Mouse (Mus musculus) spleen, adult 12 weeks (tissue): ENCODE results near the gene Rdm1.

Source experiments
- DNase-seq: peaks from one replicate; pipeline ENCODE4 v3.0.0; 2022; ENCODE audit warnings: low spot score

Rdm1 gene

GRCm38 (mm10) chr11:101657886-101658750 lies 31.1 kb downstream of the Rdm1 start:
- DNase-seq = peak; percentile 78

- DNase-seq = peak; percentile 58
These were observed 32.0 kb downstream of the Rdm1 start for GRCm38 (mm10) chr11:101658751-101659558.

- no peak for DNase-seq
These were observed 34.2 kb downstream of the Rdm1 start for GRCm38 (mm10) chr11:101661191-101661590.

DNA sequence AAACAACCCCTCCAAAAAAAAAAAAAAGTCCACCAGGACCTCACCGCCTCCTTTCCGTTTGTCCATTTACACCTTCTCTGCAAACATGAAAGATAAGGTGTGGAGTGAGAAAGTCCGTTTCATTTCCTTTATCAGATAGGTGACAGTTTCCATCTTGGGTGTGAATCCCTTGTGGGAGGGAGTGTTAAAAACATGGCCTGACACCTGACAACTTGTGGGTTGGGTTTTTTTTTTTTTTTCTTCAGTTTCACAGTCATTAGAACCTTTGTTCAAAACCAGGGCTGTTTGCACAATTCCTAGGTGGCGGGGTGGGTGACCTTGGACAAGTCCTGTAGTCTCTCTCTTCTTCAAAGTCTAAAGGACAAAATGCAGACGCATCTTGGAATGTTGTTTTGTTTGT lies 34.8 kb downstream of the Rdm1 start:
- no peak for DNase-seq

DNA sequence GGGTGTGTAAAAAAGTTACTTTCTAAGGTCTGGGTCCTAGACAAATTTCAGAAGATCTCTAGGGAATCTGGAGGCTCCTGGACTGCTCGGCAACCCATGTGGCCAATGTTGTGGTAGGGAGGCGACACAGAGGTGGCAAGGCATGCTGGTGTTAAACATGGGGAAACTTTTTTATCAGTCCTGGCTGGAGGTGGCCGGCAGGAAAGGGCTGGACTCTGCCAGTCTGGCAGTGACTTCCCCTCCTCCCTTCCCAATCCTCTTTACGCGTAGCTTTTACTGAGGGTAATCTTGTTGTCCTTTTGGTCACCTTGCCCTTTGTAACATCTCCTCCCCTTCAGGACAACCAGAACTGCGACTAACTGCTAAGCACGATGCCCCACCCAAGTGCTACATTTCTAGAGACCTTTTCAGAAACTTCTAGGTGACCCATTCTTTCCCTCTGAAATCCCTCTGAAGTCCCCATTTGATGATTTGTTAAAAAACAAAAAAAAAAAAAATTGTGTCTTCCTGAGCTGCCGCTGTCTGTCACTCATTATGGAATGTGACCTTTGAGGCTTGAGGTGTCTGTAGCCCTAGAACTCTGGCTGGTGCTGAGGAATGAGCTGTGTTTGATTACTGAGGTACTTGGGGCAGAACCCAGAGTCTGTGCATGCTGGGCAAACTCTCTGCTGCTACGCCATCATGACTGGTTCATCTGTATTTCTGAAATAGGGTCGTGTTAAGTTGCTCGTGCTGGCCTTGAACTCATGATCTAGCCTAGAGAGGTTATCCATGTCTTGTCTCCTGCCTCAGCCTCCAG lies 36.4 kb downstream of the Rdm1 start:
- no peak for DNase-seq

DNA sequence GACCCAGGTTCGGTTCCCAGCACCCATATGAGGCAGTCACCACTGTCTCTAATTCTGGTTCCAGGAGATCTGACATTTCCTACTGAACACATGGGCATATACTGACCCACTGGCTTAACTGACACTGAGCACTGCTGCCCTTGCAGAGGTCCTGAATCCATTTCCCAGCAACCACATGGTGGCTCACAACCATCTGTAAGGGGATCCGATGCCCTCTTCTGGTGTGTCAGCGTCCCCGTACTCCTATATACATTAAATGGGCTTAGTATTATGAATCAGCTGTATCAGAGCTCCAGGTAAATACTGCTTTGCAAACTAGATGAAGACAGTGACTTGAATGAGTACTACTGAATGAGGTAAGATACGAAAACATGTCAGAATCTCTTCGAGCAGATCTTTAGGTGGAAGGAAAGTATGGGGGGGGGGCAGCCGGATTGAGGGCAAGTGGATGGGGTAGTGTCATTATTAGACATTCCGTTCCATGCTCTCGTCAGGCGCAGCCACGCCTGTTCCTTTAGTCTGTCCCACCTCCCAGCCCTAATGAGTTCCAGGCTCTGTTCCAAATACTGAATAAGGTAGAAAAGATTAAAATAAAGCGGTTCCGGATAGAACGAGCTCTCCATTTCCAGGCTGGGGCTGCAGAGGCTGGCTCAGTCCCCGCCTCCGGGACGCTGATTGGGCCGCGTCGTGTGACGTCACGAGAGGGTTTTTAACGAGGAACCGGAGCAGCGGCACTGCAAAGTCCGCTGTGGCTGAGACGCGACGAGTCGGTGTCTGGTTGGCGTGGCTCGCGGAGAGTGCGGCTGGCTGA lies 38.0 kb downstream of the Rdm1 start, which contains the start of gene Arl4d:
Gene Arl4d, plus strand, starts transcription at position 717 of the 811 bp plus-strand sequence.
- DNase-seq = peak; percentile 87

- no peak for DNase-seq
These were observed 38.6 kb downstream of the Rdm1 start for GRCm38 (mm10) chr11:101665636-101665992.

DNA sequence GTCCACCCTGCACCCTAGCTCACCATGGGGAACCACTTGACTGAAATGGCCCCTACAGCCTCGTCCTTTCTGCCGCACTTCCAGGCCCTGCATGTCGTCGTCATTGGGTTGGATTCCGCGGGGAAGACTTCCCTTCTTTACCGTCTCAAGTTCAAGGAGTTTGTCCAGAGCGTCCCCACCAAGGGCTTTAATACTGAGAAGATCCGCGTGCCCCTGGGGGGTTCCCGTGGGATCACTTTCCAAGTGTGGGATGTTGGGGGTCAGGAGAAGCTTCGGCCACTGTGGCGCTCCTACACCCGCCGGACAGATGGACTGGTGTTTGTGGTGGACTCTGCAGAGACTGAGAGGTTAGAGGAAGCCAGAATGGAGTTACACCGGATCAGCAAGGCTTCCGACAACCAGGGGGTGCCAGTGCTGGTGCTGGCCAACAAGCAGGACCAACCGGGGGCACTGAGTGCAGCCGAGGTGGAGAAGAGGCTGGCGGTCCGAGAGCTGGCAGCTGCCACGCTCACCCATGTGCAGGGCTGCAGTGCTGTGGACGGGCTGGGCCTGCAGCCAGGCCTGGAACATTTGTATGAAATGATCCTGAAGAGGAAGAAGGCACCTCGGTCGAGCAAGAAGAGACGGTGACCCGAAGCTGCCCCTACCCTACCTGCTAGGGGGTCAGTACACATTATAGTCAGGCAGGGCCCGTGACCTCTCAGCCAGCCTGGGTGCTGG lies 39.8 kb downstream of the Rdm1 start:
- DNase-seq = no peak

DNA sequence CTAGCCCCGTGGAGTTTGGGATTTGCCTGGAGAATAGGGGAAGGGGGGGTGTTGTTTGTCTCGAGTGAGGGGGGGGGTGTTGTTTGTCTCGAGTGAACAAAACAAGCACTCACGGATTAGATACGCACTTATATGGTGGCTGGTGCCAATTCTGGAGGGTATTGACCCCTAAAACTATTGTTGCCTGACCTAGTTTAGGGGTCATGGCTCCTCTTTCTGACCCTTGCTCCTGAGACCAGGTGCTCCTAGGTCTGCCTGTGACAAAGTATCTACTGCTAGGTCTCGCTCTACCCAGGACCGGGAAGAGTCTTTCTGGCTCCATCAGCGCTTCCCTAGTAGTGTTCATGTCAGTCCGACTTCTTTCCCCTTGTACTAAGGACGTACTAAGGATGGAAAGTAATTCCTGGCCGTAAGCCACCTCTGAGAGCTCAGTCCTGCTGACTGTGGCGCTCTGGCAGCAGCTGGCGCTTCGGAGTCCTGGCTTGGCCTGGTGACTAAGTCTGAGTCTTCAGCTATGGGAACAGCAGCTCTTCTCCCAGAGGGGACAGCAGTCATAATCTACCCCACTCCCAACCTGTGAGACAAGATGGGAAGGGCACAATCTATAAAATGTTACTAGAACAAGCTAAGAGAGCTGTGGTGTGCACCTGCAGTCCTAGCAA lies 41.0 kb downstream of the Rdm1 start:
- DNase-seq = no peak

GRCm38 (mm10) chr11:101668546-101669261 lies 41.7 kb downstream of the Rdm1 start:
- no peak for DNase-seq

- DNase-seq = no peak
These were observed 43.3 kb downstream of the Rdm1 start for GRCm38 (mm10) chr11:101670334-101670733.

DNA sequence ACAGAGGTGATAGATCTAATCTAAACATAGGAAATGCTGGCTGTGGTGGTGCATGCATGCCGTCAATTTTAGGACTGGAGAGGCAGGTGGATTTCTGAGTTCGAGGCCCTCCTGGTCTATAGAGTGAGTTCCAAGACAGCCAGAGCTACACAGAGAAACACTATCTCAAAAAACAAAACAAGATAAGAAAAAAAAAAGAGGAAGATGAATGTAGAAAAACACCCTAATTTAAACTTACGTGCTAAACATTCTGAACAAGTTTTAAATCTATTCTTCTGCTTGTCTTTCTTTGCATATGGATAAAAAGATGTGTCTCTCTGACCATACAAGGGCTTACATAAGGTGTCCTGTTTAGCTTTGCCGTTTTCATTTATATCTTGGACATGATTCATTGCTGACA lies 44.3 kb downstream of the Rdm1 start:
- no peak for DNase-seq

- DNase-seq = no peak
These were observed 46.1 kb downstream of the Rdm1 start for GRCm38 (mm10) chr11:101673010-101673642.

DNA sequence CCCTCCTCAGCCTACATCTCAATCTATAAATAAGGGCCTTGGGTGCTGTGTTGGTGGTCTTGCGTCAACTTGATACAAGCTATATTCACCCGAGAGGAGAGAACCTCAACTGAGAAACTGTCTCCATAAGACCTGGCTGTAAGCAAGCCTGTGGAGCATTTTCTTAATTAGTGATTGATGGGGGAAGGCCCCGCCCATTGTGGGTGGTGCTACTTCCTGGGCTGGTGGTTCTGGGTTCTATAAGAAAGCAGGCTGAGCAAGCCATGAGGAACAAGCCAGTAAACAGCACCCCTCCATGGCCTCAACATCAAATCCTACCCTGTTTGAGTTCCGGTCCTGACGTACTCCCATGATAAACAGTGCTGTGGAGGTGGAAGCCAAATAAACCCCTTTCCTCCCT lies 47.1 kb downstream of the Rdm1 start:
- no peak for DNase-seq

GRCm38 (mm10) chr11:101675349-101675748 lies 48.4 kb downstream of the Rdm1 start:
- DNase-seq = no peak

DNA sequence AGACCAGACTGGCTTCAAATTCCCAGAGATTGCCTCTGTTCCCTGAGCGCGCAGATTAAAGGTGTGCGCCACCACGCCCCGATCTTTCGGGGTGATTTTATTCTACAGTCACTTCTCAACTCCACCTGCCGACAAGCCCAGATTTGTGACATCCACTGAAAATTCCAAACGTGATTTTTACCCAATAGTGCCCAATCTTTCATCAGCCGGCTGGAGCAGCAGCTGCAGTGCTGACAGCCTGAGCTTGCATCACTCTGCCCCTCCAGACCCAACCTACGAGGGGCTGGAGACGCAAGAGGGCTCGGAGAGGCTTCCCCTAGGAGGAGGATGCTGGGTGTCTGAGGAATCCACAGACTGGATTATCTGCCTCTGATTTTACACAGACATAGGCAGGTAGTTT lies 50.7 kb downstream of the Rdm1 start:
- no peak for DNase-seq

DNA sequence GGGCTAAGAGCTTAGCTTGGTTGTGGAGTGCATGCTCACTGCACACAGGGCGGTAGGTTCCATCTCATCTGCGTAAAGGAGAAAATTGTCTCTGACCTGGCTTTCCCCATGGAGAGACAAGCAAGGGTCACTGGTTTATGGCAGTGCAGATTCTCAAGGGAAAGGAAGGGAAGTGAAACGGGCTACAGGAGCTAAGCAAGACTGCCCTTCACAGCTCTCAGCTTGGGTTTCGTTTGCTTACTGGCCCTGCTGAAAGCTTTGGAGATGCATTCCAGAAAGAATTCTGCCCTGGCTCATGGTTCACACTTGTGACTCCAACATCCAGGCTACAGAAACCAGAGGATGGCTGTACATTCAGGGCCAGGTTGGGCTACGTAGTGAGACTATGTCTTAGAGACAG lies 51.8 kb downstream of the Rdm1 start:
- no peak for DNase-seq

DNA sequence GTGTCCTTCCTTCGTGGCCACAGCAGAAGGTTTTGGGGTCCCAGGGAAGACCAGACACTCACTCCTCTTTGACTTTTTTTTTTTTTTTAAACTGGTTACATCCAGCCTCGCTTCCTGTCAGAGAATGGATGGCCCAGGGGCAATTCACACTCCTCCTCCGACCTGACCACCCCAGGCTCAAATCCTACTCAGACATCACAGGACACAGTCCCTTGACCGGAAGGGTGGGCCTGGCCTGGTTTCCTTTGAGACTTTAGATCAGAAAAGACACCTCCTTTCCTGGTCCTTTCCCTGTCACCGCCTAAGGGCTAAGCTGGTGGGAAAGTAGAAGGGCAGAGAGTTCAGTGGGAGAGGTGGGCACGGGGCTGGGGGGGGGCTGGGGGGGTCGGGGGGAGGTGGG lies 52.9 kb downstream of the Rdm1 start:
- no peak for DNase-seq
